Mouse (Mus musculus): ENCODE data around the gene Clca1. TPM values are rescaled to one million over a fixed set of nuclear protein-coding genes. Genes with fewer than 3 reads are reported as not detected.
"Not testable (repeated sequence)": the region's sequence is repeated elsewhere in the genome, so short reads cannot be mapped to it uniquely, and the experiment has no call there.

The Clca1 gene
- not detected for total RNA-seq (2021)

DNA sequence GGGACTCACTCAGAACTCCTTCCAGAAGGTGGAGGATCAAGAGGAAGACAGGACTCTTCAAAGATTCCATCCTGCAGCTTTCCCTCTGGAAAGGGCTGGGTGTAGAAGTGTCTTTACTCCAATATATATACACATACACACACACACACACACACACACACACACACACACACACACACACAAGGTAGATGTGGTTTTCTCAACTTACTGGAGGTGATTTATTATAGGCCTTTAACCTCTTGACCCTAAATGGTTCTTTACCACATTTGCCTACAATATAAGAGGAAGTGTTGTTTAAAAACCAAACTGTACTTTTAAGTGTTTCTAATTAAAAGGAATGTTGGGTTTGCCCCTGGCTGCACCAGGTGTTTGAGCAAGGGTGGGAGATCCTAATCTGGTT lies at the start of gene Clca1:
Gene Clca1, minus strand, starts transcription at position 101 of the 400 bp plus-strand sequence.
- intact Hi-C loops (cut with DNase I): no loop called here
- no peak for DNase-seq

DNA sequence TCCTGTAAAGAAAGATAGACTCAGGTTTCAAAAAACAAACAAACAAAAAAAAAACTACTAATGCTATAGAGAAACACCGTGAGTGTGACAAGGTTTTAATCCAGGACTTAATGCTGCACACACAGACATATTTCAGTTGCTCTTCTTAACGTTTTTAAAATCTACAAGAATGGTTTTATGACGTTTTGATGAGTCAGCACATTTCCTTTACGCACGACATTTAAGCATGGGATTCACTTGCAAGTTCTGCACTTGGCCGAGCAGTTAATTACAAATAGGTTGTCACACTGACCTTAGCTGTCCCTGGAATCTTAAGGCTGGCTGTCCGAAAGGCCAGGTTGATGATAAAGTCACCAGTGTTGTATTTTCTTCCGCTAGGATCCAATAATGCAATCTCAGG lies 48.3 kb upstream of the Clca1 start:
- DNase-seq: no peak
- intact Hi-C loops (cut with DNase I): no loop called here

GRCm38 (mm10) chr3:145078405-145078804 lies 45.8 kb upstream of the Clca1 start:
- intact Hi-C loops (cut with DNase I): no loop called here
- DNase-seq: no peak

DNA sequence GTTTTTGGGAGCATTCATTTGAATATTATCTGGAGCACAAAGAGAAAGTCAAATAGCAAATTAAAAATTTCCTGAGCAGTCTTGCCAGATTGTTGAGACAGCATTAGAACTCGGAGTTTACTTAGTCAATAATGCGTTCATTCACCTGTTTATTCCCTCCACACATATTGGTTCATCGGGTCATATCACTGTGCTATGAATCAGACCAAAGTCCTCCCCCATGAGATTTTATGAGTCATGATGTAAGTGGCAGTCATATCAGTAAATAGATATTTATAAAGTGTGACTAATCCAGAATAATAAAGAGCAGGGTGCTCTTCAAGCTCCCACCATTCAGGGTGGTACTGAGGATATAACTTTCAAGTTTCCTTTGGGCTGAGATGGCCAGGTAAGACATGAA lies 39.8 kb upstream of the Clca1 start:
- intact Hi-C loops (cut with DNase I): no loop called here
- no peak for DNase-seq

- DNase-seq: no peak
- intact Hi-C loops (cut with DNase I): no loop called here
Measured at GRCm38 (mm10) chr3:145068964-145069363, 36.4 kb upstream of the Clca1 start.

GRCm38 (mm10) chr3:145055138-145055537 lies 22.6 kb upstream of the Clca1 start:
- DNase-seq; intact Hi-C loops (cut with DNase I): not testable (repeated sequence)

GRCm38 (mm10) chr3:145049820-145050219 lies 17.2 kb upstream of the Clca1 start:
- intact Hi-C loops (cut with DNase I): no loop called here
- no peak for DNase-seq

DNA sequence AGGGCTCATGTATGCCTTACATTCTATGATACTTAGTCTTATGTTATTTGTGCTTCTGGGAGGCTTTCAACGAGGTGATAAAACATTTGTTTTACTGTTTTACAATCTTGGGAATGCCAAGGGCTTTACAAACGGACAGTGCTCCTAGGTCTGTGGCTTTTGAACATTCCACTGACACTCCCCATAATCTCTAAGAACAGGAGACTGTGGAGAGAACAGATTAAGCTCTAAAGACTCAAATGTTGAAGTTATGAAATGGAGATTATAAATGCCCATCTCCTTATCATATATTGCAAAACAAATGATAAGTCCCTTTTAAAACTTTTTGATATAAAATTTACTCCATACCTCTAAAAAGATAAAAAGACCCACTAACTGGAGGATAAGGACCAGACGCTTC lies 6.2 kb upstream of the Clca1 start:
- intact Hi-C loops (cut with DNase I): no loop called here
- no peak for DNase-seq

- intact Hi-C loops (cut with DNase I): loop anchor here (10.0 kb wide), 1 partner anchor 203 kb away; no protein-coding TSS in a partner anchor
- no peak for DNase-seq
Measured at GRCm38 (mm10) chr3:145028036-145028435, 4.5 kb downstream of the Clca1 start.

GRCm38 (mm10) chr3:145026750-145027149 lies 5.8 kb downstream of the Clca1 start:
- intact Hi-C loops (cut with DNase I): loop anchor here (10.0 kb wide), 1 partner anchor 202 kb away; no protein-coding TSS in a partner anchor
- DNase-seq: peak; percentile 34

GRCm38 (mm10) chr3:145017807-145018206 lies 14.8 kb downstream of the Clca1 start:
- no peak for DNase-seq
- intact Hi-C loops (cut with DNase I): no loop called here

- intact Hi-C loops (cut with DNase I): no loop called here
Measured at GRCm38 (mm10) chr3:145004422-145004821, 28.2 kb downstream of the Clca1 start.

DNA sequence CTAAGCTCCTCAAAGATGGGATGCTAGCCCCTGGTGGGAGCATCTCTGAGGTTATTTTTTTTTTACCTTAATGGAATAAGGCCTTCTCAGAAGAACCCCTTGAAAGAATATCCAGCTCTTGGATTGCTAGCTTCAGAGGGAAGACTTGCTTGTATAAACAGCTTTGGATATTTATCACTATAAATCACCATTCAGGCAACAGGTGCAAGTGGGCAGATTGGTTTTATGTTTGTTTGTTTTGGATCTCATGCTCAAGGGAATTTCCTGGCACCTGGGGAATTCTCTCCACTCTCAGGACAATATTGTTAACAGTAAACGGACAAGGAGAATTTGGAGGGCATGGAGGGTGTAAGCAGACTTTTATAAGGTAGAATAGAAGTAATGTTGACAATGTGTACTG lies 31.7 kb downstream of the Clca1 start:
- no peak for DNase-seq
- intact Hi-C loops (cut with DNase I): no loop called here

More at GRCm38 (mm10) chr3:145004422-145004821, 28.2 kb downstream of the Clca1 start:
- DNase-seq: no peak

GRCm38 (mm10) chr3:144993055-144993454 lies 39.5 kb downstream of the Clca1 start:
- intact Hi-C loops (cut with DNase I): no loop called here
- no peak for DNase-seq

- intact Hi-C loops (cut with DNase I): no loop called here
- DNase-seq: no peak
Measured at GRCm38 (mm10) chr3:144992618-144993017, 40.0 kb downstream of the Clca1 start.

GRCm38 (mm10) chr3:144985890-144986289 lies 46.7 kb downstream of the Clca1 start:
- intact Hi-C loops (cut with DNase I): no loop called here
- DNase-seq: no peak

DNA sequence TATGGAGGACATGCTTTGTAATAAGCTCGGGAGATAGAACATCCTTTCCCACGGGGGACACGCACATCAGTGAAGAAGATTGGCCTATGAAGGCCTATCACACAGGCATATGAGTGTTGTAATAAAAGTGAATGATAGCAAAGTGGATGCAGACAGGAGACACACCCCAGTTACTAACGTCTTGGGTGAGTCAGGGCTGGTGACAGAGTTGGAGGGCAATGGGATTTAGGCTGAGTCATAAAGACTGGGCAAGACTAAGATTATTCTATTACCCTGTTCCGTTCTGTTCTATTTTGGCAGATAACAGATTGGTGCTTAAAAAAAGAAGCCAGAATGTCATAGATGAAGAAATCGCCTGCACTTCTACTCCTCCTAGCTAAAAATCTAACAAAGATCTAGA lies 52.0 kb downstream of the Clca1 start:
- intact Hi-C loops (cut with DNase I): no loop called here

GRCm38 (mm10) chr3:144977631-144978030 lies 54.9 kb downstream of the Clca1 start:
- intact Hi-C loops (cut with DNase I): no loop called here
- DNase-seq: no peak

More for the DNA sequence above, 52.0 kb downstream of the Clca1 start:
- DNase-seq: no peak

DNA sequence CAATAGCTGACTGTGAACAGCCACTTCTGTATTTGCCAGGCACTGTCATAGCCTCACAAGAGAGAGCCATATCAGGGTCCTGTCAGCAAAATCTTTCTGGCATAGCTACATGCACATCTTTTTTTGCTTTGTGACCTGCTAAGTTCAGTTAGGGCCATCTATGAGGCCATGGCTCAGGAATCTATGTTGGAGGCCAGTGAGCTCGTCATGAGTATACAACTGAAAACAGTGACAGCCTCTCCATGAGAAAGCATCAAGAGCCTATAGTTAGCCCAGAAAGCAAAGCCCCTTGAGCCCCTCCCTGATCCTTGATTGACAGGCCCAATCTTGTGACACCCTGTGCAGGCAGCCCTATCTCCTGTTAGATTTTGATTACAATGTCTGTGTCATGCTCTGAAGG lies 56.5 kb downstream of the Clca1 start:
- intact Hi-C loops (cut with DNase I): no loop called here

GRCm38 (mm10) chr3:144974945-144975344 lies 57.6 kb downstream of the Clca1 start, which contains the start of gene Clca4a:
Gene Clca4a (minus strand): TSS chr3:144975045.
- no peak for DNase-seq
- intact Hi-C loops (cut with DNase I): no loop called here

More for the DNA sequence above, 56.5 kb downstream of the Clca1 start:
- no peak for DNase-seq

- intact Hi-C loops (cut with DNase I): loop anchor here (2.0 kb wide), 1 partner anchor 43 kb away; no protein-coding TSS in a partner anchor
- no peak for DNase-seq
Measured at GRCm38 (mm10) chr3:144971553-144972270, 60.9 kb downstream of the Clca1 start.

DNA sequence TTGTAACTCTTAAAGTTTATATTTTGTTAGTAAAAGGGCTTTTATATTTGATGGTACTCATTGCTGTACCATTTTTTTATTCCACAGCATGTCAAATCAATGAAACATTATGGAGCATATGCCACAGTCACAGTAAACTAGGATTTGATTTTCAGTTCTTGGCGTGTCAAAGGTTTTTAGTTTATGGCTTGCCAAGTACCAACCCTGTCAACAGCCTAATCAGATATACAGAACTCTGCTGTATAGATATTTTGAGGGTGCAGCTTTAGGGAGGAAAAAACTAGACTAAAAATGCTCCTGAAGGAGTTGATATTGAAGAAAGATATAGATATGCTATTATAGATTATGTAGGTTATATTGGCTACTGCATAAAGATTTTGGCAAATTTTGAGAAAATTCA lies 62.8 kb downstream of the Clca1 start:
- no peak for DNase-seq
- intact Hi-C loops (cut with DNase I): loop anchor here (2.0 kb wide), 1 partner anchor 41 kb away; no protein-coding TSS in a partner anchor
